Mouse (Mus musculus) embryonic fibroblast, embryonic 13.5 days (primary cell): ENCODE measurements around the gene Lin28b.

ENCODE experiments used
- CTCF ChIP-seq: IDR thresholded peaks from 2 replicates; pipeline ENCODE4 v1.5.1; 2011; ENCODE audit warnings: mild to moderate bottlenecking, control low read depth, low read length, moderate library complexity, borderline replicate concordance; ENCODE audit not compliant: insufficient read depth
- POLR2A ChIP-seq: IDR thresholded peaks from 2 replicates; pipeline ENCODE4 v1.6.1; 2011; ENCODE audit warnings: low read depth, mild to moderate bottlenecking, control low read depth, low read length, moderate library complexity

DNA sequence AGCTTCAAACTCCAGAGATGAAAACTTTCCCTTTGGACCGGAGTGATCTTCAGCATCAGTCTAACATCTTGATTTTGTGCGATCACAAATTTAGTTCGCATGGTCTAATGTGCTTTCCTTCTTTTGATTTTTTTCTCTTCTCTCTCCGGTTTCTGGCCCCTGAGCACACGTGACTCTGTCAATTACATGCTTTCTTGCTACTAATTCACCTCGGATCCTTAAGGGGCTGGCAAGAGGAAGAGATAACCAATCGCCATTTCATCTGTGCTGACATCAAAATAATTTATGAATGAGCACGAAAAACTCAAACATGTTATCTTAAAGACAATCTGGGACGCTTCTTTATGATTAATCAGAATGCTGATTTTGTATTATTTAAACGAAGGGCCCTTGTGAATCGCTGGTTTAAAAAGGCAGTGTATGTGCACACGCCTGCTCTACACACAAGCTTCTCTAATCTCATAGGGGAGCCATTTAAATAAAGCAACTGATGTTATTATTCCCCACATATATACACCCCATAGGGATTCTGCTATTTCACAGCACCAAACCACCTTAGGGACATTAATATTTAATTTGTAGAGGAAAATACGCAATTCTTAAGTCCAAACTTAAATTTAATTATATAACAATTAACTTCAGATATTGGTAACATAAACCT, 16.0 kb downstream of the Lin28b start:
- TF ChIP-seq POLR2A: no peak
- TF ChIP-seq CTCF: no peak
